Mouse (Mus musculus) embryo, embryonic 9.5 days (tissue): ENCODE results near the gene Dnajc9.

Experiments used
- DNase-seq: peaks from one replicate; pipeline ENCODE4 v3.0.0-alpha.2; 2017; ENCODE audit errors: extremely low spot score

Dnajc9 gene

DNA sequence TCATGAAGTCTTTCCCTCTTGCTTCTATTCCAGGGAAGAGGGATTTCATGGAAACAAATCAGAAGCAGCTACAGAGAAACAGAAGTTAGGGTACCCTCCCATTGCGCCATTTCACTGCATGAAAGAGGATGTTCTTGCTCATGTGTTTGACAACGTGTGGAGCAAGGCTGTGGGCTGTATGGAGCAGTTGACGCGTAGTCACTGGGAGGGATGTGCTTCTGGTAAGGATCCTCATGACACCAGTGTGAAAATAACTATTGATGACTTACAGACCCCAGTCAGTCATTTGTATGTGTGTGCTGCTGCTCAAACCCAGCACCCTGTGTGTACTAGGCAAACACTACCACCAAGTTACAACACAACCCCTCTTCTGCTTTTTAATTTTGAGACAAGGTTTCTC is 25.5 kb downstream of the Dnajc9 start:
- DNase-seq, result no peak

GRCm38 (mm10) chr14:20347991-20348541 is 40.6 kb downstream of the Dnajc9 start, which contains the start of the genes Ecd and Fam149b:
TSS of gene Ecd (minus strand) at chr14:20348121.
TSS of gene Fam149b (plus strand) at chr14:20348162.
- peak; percentile 96 for DNase-seq

DNA sequence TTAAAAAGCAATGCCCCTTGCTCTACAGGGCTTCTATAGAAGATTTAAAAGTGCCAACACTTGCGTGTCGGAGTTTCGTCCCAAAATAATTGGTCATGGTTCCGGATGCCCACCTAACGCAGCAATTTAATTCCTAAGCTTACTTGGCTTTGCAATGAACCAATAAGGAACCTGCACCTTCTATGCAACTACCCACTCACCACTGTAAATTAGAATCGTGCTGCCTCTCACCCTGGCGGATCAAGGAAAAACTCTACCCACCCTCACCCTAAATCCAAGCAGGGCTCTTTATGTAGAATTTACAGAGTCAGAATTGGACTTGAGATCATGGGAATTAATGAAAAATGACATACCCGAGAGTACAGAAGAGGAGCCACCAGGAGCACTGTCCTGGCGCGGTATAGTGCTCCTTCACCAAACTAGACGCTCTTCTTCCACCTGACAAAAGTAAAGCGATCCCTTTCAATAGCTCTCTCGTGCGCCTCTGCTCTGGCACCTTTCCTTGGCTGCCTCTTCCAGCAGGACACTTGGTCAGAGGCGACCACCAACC is 41.2 kb downstream of the Dnajc9 start:
- no peak for DNase-seq

GRCm38 (mm10) chr14:20345885-20346284 is 42.8 kb downstream of the Dnajc9 start:
- DNase-seq, result no peak

GRCm38 (mm10) chr14:20340866-20341265 is 47.8 kb downstream of the Dnajc9 start:
- no peak for DNase-seq

DNA sequence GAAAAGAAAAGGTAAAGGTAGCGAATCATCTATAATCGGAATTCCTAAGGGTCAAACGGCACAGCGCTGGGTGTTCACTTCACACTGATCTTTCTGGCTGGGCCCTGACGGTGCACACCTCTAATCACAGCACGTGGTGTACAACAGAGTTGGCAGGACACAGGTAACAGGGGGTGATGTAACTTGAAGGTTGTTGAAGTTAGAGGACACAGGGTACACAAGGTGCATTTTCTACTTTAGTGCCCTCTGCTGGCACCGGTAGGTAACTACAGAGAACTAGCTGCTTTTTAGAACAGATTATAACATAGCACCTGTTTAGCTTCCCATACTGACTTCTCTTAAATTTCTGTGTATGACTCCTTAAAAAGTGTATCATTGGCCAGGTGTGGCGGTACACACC is 48.6 kb downstream of the Dnajc9 start:
- no peak for DNase-seq

DNA sequence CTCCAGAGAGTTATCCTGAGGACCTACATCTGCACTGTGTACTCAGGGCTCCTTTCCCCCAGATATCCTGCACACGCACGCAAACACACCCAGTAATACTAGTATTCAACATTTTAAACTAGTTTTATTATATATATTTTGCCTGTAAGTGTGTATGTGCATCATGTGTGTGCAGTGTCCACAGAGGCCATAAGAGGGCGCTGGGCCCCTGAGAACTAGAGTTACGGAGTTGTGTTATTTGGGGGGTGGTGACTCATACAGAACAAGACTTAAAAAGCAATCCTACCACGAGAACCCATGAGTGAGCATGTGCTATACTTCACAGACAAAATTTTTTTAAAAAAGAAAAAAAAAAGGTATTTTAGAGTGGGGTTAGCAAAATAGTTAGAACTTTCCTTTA is 49.3 kb downstream of the Dnajc9 start:
- DNase-seq, result no peak
